Mouse (Mus musculus) c-Kit-positive CD71-negative TER-119-negative erythroid progenitor cells, embryonic 14.5 days (primary cell): ENCODE data around the gene Gm30191.

Experiments used
- DNase-seq: peaks from one replicate; pipeline ENCODE4 v3.0.0-alpha.2; 2013; ENCODE audit warnings: low read depth

Gene Gm30191

DNA sequence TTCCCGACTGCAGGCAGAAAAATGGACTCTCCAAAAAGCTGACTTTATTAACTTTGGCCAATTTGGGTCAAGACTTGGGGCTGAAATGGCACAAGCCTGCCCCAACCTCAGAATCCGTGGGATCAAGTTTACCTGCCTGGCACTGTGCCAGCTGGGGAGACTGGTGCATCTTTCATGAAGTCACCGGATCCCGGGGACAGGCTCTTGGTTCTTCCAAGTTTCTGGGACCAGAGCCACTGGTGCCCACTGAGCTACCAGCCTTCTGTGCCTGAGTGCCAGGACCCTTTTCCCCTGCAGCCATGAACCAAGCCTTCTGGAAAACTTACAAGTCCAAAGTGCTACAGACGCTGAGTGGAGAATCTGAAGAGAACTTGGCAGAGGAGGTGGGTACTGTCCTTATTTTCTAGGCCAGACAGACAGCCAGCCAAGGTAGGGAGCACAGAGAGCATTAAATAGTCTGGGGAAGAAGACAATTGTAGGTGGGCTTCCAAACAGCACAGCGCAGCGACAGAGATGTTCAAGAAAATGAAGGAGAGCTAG is at the start of gene Gm30191:
Gene Gm30191 (plus strand): TSS at position 217 of the 540 bp plus-strand sequence.
- DNase-seq = no peak

DNA sequence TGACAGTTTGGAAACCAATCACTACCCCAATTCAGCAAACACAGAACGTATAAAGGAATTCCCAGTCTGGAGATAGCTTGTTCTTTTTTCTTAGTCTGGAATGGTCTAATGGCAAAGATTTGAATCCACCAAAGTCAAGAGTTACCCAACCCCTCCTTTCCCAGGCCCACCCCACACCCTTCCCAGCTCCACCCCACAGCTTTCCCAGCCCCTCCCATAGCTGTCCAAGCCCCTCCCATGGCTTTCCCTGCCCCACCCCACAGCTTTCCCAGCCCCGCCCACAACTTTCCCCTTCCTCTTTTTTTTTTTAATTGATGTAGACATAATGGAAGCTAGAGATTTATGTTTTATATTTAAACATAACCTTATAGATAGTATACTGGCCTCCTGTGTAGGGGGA is 47.4 kb upstream of the Gm30191 start:
- no peak for DNase-seq

DNA sequence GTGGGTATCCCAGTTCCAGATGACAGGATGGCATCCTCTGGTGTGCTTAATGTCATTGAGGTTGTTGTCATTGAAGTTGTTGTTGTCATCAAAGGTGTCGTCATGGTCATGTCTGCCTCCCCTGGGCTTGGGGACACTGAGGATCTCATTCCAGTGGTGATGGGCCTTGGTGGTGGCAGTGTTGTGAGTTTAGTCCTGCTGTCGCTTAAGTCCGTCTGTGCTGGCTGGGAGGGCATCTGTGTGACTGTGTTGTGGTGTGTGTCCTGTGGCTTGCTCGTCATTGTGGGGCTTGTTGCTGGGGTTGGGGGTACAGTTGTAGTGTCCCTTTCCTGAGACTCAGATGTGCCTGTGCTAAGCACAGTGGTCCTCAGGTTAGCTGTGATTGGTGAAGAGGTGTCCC is 43.8 kb upstream of the Gm30191 start, which contains the start of gene Gm7534:
Gene Gm7534 (minus strand): TSS at position 101 of the 400 bp plus-strand sequence.
- no peak for DNase-seq

DNA sequence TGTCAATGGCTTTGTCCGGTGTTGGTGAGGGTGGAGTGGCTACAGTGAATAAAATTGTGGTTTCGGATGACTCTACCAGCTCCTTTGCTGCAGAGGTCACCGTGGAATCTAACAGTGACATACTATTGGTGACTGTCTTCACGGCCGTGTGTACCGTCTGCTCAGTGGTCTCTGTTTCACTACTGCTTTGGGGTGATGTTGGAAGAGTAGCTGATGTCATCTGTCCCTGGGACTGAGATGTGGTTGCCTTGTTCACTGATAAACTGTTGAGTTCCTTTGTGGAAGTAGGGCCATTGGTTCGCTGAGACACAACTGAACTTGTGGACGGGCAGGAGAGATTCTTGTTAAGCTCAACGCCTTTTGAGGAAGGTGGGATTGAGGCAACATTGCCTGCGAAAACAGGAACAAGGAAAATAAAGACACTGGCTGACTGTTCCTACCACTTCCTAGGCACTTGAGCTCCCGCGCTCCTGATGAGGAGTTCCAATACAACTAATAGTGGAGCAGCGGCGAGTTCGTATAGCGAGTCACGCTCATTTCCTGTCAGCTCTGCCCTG is 43.3 kb upstream of the Gm30191 start:
- DNase-seq = no peak

DNA sequence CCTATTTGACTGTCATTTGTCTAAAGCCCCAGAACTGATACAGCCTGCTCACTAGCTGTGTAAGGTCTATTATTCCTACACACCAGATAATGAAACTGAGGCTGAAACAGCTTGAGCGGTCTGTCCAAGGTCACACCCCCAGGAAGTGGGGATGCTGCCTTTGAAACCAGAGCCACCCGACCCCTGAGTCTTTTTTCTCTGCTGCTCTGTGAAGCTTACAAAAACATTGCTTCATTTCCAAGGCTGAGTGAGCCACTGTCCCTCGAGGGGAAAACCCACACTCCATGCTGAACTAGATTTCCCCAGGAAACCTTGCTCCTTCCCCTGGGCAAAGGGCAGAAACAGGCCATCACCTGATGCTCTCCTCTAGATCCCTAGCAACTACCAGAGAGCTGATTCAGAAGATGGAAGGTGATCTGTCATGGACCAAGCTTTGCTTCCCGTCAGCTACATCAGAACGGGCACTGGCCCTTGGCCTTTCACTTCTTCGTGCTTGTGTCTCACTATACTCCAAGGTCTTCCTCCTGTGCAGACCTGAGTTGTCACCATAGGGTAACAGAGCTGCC is 40.2 kb upstream of the Gm30191 start:
- DNase-seq = no peak

- DNase-seq = no peak
Observed at GRCm38 (mm10) chr4:134222793-134223600, 23.7 kb upstream of the Gm30191 start.

GRCm38 (mm10) chr4:134227194-134227593 is 19.5 kb upstream of the Gm30191 start, which contains the start of gene Catsper4:
Gene Catsper4, minus strand, starts transcription at chr4:134227383.
- DNase-seq = no peak

- no peak for DNase-seq
Observed at GRCm38 (mm10) chr4:134230431-134230830, 16.3 kb upstream of the Gm30191 start.

DNA sequence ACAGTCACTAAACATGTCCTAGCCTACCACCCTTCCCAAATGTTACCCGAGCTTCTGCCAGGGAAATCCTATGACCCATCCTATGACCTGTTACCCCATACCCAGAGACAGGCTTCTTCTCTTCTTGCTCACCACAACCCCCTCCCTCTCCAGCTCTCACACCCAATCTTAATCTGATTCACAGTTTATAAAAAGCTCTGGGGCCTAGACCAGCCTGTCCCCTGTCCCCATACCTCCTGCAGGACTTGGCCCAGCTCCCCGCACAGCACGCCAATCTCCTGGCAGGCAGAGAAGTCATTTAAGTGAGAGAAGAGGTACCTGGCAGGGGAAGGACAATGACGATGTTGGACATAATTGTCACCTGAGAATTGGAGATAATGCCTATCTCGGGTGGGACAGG is 11.9 kb upstream of the Gm30191 start:
- no peak for DNase-seq

DNA sequence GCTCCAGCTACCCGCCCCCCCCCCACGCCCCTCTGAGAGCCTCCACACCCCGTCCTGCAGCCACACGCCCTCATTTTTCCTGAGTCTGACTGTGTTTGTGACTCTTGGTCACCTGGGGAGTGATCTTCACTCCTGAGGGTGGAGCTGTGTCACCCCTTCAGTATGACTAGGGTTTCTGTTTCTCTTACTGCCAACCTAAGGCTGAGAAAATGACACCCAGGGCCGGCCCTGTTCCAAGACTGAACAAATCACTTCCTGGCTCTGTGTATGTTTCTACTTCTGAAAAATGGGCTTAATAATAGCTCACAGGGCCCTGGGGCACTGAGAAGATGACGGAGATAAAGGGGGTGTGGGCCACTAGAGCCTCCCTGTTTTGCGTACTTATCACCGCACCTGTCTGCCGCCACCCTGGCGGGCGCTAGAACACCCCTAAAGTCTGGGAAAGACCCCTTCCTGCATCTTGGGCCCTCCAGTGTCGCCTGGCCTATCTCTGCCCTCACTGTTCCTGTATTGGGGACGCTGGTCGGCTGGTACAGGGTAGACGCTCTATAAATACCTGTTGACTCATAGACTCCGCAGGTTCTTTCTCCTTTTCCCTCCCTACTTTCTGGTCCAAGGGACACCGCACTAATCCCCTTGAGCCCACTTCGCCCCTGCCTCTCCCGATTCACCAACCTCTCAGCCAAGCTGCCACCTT is 9.0 kb upstream of the Gm30191 start:
- DNase-seq = no peak

DNA sequence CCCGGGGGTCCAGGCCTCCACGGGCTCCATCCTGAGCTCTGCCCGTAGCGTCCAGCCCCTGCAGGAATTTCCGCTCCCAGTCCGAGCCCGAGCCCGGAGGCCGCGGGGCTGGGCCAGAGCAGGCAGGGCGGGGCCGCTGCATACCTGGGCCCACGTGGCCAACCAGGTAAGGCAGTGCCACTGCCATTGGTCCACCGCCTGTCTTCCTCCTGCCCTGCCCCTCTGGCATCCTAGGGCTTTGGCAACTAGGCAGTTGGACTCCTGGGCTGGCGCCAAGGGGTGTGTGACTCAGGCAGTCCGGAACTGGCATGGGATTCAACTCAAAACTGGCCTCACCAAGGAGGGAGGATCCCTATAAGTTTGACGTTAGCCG is 8.5 kb upstream of the Gm30191 start, which contains the start of gene Cnksr1:
Gene Cnksr1 (minus strand): TSS at position 121 of the 373 bp plus-strand sequence.
- DNase-seq = no peak

- no peak for DNase-seq
Observed at GRCm38 (mm10) chr4:134238686-134239085, 8.0 kb upstream of the Gm30191 start.

DNA sequence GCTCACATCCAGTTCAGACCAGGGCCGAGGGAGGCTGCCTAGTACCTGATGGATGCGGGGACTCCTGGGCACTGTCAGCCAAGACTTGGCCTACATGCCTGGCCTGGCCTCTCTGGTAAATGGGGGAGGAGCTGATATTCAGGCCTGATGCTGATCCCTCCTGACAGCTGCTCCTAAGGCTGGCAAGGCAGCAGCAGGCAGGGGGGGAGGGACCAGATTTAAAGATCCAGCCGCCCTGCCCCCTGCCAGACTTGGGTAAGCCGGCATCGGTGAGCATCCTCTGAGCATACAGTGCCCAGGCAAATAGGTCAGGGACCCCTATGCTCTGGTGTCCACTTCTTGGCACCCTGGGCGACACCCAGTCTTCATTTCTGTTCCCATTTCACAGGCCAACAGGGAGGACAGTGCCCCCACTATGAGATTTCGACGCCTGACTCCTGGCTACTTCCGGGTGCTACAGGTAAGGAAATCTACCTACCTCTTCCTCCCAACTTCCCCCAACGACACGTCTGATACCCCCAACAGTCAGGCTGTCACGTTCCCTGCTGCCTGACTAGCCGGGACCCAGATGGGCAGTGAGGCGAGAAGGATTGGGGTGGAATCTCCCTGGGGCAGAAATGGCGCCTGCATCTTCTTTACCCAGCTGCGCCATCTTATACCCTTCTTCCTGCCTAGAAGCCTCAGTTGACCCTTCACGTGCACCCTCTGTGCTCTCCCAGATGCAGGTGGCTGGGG is 3.1 kb upstream of the Gm30191 start, which contains the start of gene E130218I03Rik:
Gene E130218I03Rik (plus strand): TSS at position 147 of the 735 bp plus-strand sequence.
- no peak for DNase-seq

DNA sequence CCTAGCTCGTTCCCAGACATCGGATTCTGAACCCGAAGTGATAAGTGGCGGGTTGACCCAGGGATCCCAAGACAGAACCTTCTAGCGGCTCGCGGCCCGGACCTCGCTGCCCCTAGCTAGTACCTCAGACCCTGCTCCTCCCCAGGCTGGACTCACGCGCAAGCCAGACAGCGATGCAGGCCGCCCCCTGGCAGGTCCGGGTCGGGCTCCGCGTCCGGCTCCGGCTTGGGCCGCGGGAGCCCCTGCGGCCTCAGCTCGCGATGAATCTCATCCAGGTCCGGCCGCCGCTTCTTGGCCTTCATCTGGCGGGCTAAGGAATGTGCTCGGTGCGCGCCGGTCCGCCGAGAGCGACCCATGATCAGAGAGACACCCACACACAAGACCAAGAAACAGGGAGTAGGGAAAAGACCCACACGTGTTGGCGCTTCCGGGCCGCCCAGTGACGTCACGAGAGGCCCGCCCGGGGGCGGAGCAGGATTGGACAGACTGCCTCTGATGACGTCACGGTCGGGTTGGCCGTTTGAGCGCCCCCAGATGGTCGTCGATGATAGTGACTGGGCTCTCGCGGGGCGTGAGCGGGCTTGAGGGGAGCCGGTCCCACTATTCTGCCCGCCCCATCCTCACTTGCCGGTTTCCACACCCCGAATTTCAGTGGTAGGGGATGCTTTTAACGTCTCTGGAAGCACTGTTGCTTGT is 1.4 kb upstream of the Gm30191 start, which contains the start of gene Zfp593:
Gene Zfp593 (minus strand): TSS at position 445 of the 696 bp plus-strand sequence.
- peak; percentile 89 for DNase-seq

- no peak for DNase-seq
Observed at GRCm38 (mm10) chr4:134246256-134246655, 479 bp upstream of the Gm30191 start.

DNA sequence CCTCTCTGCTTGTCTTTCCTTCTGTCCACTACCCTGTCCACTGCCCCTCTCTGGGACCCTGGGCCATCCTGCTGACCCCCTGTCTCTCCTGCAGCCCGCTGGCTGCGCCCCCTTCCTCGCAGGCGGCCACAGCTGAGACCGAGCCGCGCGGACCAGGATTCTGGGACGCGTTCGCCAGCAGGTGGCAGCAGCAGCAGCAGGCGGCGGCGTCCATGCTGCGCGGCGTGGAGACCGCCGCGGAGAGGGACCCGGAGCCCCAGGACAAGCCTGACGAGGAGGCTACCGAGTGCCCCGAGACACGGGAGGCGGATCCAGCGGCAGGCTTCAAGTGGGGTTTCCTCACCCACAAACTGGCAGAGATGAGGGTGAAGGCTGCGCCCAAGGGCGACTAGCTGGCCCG is 2.9 kb downstream of the Gm30191 start:
- DNase-seq = no peak

- no peak for DNase-seq
Observed at GRCm38 (mm10) chr4:134250116-134250929, 3.6 kb downstream of the Gm30191 start.

DNA sequence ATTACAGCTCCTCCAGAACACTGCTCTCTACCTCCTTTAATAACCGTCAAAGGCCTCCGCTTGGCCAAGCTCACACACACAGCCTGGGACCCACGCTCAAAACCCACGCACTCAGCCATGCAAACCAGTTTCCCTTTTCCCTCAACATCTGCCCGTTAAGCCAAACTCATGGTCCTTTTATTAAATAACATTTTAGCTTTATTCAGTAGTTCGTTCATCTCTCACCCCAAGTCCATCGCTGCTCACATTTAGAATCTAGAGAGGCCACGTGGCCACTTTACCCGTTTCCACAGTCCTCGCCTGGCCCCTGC is 4.2 kb downstream of the Gm30191 start:
- no peak for DNase-seq

DNA sequence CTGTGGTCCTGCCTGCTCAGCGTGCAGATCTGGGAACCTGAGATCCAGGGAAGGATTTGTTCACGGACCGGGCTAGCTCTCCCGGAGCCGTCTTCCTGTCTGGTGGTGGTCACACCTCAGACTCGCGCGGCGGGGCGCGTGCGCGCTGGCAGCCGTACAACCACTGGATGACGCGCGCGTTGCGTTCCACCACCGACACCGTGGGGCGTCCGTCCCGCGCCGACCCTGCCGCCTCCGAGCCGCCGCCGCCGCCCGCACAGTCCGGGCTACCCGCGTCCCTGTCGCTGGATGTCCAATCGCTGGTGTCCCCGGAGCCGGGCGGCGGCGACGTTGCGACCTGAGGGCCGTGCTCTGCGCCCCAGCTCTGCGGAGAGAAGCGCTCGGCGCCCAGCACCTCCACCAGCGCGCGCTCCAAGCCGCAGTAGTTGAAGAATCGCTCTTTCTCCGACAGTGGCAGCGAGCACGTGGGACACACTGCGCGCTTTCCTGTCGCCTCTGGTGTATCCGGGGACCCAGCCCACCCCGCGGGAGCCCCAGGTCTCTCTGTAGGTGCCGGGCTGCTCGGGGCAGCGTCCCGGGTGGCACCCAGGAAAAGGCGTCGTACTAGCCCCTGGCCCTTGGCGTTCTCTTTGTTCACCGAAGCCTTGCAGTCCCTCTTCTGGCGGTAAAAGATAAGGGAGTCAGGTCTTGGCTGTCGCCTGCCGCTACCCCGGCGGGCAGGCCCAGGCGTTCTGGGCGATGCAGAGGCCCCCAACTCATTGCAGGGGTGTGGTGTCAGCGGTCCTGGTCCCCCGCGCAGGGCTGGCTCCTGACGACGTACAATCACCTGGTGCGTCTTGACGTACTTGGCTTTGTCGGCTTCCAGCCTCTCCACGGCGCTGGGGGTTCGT is 4.8 kb downstream of the Gm30191 start:
- DNase-seq = no peak
